Mouse (Mus musculus) intestine, postnatal 0 days (tissue): ENCODE measurements around the gene Lbp. TPM values are rescaled to one million over a fixed set of nuclear protein-coding genes. Genes with fewer than 3 reads are reported as not detected.

Experiments
- ATAC-seq: fragments of 200-750 bp; cut with Nextera tagmentation; 2 replicates; pipeline ENCODE4 v1.8.0; 2017; ENCODE audit warnings: mild to moderate bottlenecking, moderate TSS enrichment, moderate library complexity
- H3K27ac ChIP-seq: fragments of 300-500 bp; sonication (generic); 2 replicates; pipeline ENCODE4 v1.5.1; 2014; ENCODE audit warnings: mild to moderate bottlenecking, low read depth, low read length, moderate library complexity
- H3K27me3 ChIP-seq: fragments of 300-500 bp; sonication (generic); replicated peaks from 2 replicates; pipeline ENCODE4 v1.6.1; 2014; ENCODE audit warnings: low read length, mixed read lengths; ENCODE audit not compliant: control insufficient read depth, insufficient read depth
- H3K36me3 ChIP-seq: fragments of 300-500 bp; sonication (generic); 2 replicates; pipeline ENCODE4 v1.6.1; 2014; ENCODE audit warnings: mild to moderate bottlenecking, moderate library complexity; ENCODE audit not compliant: control insufficient read depth, insufficient read depth
- H3K4me1 ChIP-seq: fragments of 300-500 bp; sonication (generic); replicated peaks from 2 replicates; pipeline ENCODE4 v1.6.1; 2014; ENCODE audit warnings: antibody characterized with exemption, low read length, mixed read lengths; ENCODE audit not compliant: control insufficient read depth, insufficient read depth
- H3K4me2 ChIP-seq: fragments of 300-500 bp; sonication (generic); replicated peaks from 2 replicates; pipeline ENCODE4 v1.6.1; 2014; ENCODE audit warnings: low read depth, mild to moderate bottlenecking, moderate library complexity
- H3K4me3 ChIP-seq: fragments of 300-500 bp; sonication (generic); 2 replicates; pipeline ENCODE4 v1.5.1; 2014; ENCODE audit warnings: low read depth, low read length
- H3K9ac ChIP-seq: fragments of 300-500 bp; sonication (generic); 2 replicates; pipeline ENCODE4 v1.6.1; 2014; ENCODE audit warnings: mild to moderate bottlenecking, low read depth, low read length
- H3K9me3 ChIP-seq: fragments of 300-500 bp; sonication (generic); 2 replicates; pipeline ENCODE4 v1.6.1; 2016; ENCODE audit warnings: mixed run types; ENCODE audit not compliant: control insufficient read depth
- CTCF ChIP-seq: sonication (generic); IDR thresholded peaks from 2 replicates; pipeline ENCODE4 v1.5.1; 2016; ENCODE audit warnings: low read depth, mild to moderate bottlenecking, control low read depth, antibody characterized with exemption, moderate library complexity
- WGBS: fragments of 180-500 bp; shearing (Covaris S2); extraction: QIAGEN DNeasy Blood & Tissue Kit; methylation state at CpG from one replicate; pipeline ENCODE4 v1.1.7; 2014; 5-methylcytosine and 5-hydroxymethylcytosine counted together
- polyA plus RNA-seq: library from polyadenylated mRNA; unstranded; fragments of >200 nt; fragmentation: Nextera tagmentation; extraction: Ambion mirVana; gene quantifications from 2 replicates; pipeline ENCODE4 v1.2.1, GENCODE M21; 2015

The Lbp gene
- polyA plus RNA-seq, 1 experiment from 2014 or later = 4.9 TPM

- 24% methylated on average over 5 of the region's 5 CpGs for WGBS
- H3K4me1 ChIP-seq = no peaks in the 10 kb centered on the region
- peak; percentile 78 for TF ChIP-seq CTCF
- ATAC-seq = no peak
- no peak overlapping the region for H3K27ac ChIP-seq
- H3K4me2 ChIP-seq = no peak overlapping the region
- H3K9ac ChIP-seq = no peak overlapping the region
- H3K36me3 ChIP-seq = no peaks in the 10 kb centered on the region
- H3K27me3 ChIP-seq = no peaks in the 10 kb centered on the region
- no peak overlapping the region for H3K4me3 ChIP-seq
- H3K9me3 ChIP-seq = no peaks in the 10 kb centered on the region
Observed at GRCm38 (mm10) chr2:158317026-158317425, 10.7 kb downstream of the Lbp start.

- Histone ChIP-seq H3K27ac (no peak overlapping the region), H3K4me2 (no peak overlapping the region), H3K4me3 (no peak overlapping the region), H3K9me3 (no peaks in the 10 kb centered on the region), H3K27me3 (no peaks in the 10 kb centered on the region), H3K9ac (no peak overlapping the region), H3K4me1 (no peaks in the 10 kb centered on the region), H3K36me3 (no peaks in the 10 kb centered on the region)
- ATAC-seq = no peak
- 86% methylated on average over 6 of the region's 6 CpGs for WGBS
- TF ChIP-seq CTCF = no peak
Observed at GRCm38 (mm10) chr2:158321596-158321995, 15.3 kb downstream of the Lbp start.

GRCm38 (mm10) chr2:158322845-158323244, 16.6 kb downstream of the Lbp start:
- Histone ChIP-seq H3K27me3 (no peaks in the 10 kb centered on the region), H3K4me2 (no peak overlapping the region), H3K4me1 (no peaks in the 10 kb centered on the region), H3K9ac (no peak overlapping the region), H3K36me3 (no peaks in the 10 kb centered on the region), H3K27ac (no peak overlapping the region), H3K4me3 (no peak overlapping the region), H3K9me3 (no peaks in the 10 kb centered on the region)
- ATAC-seq = no peak
- 59% methylated on average over 3 of the region's 3 CpGs for WGBS
- no peak for TF ChIP-seq CTCF

GRCm38 (mm10) chr2:158324531-158325190, 18.4 kb downstream of the Lbp start:
- no peaks in the 10 kb centered on the region for H3K9me3 ChIP-seq
- no peaks in the 10 kb centered on the region for H3K27me3 ChIP-seq
- 54% methylated on average over 10 of the region's 10 CpGs for WGBS
- H3K36me3 ChIP-seq = no peaks in the 10 kb centered on the region
- no peaks in the 10 kb centered on the region for H3K4me1 ChIP-seq
- H3K9ac ChIP-seq = no peak overlapping the region
- H3K4me3 ChIP-seq = no peak overlapping the region
- no peak overlapping the region for H3K27ac ChIP-seq
- no peak overlapping the region for H3K4me2 ChIP-seq
- ATAC-seq = no peak
- no peak for TF ChIP-seq CTCF

- Histone ChIP-seq H3K4me3 (no peak overlapping the region), H3K9ac (no peak overlapping the region), H3K27ac (no peak overlapping the region), H3K27me3 (no peaks in the 10 kb centered on the region), H3K9me3 (no peaks in the 10 kb centered on the region), H3K4me1 (no peaks in the 10 kb centered on the region), H3K36me3 (no peaks in the 10 kb centered on the region), H3K4me2 (no peak overlapping the region)
- no peak for ATAC-seq
- TF ChIP-seq CTCF = no peak
- 88% methylated on average over 8 of the region's 8 CpGs for WGBS
Observed at GRCm38 (mm10) chr2:158325609-158326008, 19.3 kb downstream of the Lbp start.

- Histone ChIP-seq H3K4me2 (no peak overlapping the region), H3K27ac (no peak overlapping the region), H3K4me3 (no peak overlapping the region), H3K36me3 (no peaks in the 10 kb centered on the region), H3K9ac (no peak overlapping the region), H3K27me3 (peaks cover 2% of the 10 kb centered on the region; the same call in 1 of the 2 replicates), H3K9me3 (no peaks in the 10 kb centered on the region), H3K4me1 (no peaks in the 10 kb centered on the region)
- WGBS = 89% methylated on average over 13 of the region's 13 CpGs
- no peak for ATAC-seq
- TF ChIP-seq CTCF = no peak
Observed at GRCm38 (mm10) chr2:158334356-158334755, 28.1 kb downstream of the Lbp start.
